Mouse (Mus musculus) erythroblast, embryonic 14.5 days (primary cell): ENCODE measurements around the gene Shh.

Experiments
- GATA1 ChIP-seq: IDR thresholded peaks from 2 replicates; pipeline ENCODE4 v1.6.1; 2012; ENCODE audit warnings: low read length, inconsistent platforms, mixed read lengths
- TAL1 ChIP-seq: IDR thresholded peaks from 3 replicates; pipeline ENCODE4 v1.6.1; 2012; ENCODE audit warnings: low read length, inconsistent platforms, mixed read lengths

- TF ChIP-seq GATA1 (no peak), TAL1 (no peak)
Observed at GRCm38 (mm10) chr5:28458821-28459240, 8.2 kb downstream of the Shh start.
